Mouse (Mus musculus) right cerebral cortex, adult 18-20 months (tissue): ENCODE results near the gene Axl.

ENCODE experiments used
- DNase-seq: peaks from one replicate; pipeline ENCODE4 v3.0.0; 2022; ENCODE audit warnings: mixed read lengths

Axl gene

GRCm38 (mm10) chr7:25707581-25708292 is 80.8 kb downstream of the Axl start:
- DNase-seq, result no peak
